Mouse (Mus musculus) forebrain, postnatal 0 days (tissue): ENCODE results near the gene Tmem184a. TPM values are rescaled to one million over a fixed set of nuclear protein-coding genes. Genes with fewer than 3 reads are reported as not detected.

Source experiments
- ATAC-seq: fragments of 200-750 bp; cut with Nextera tagmentation; 2 replicates; pipeline ENCODE4 v1.8.0; 2017; ENCODE audit warnings: mild to moderate bottlenecking, moderate library complexity
- DNase-seq: peaks from one replicate; pipeline ENCODE4 v3.0.0-alpha.2; 2015
- H3K27ac ChIP-seq: fragments of 300-500 bp; sonication (generic); 2 replicates; pipeline ENCODE4 v1.5.1; 2014; ENCODE audit warnings: low read depth, mild to moderate bottlenecking, antibody characterized with exemption, low read length, moderate library complexity, mixed read lengths
- H3K27me3 ChIP-seq: fragments of 300-500 bp; sonication (generic); 2 replicates; pipeline ENCODE4 v1.6.1; 2014; ENCODE audit warnings: mild to moderate bottlenecking, low read length, mixed read lengths; ENCODE audit not compliant: insufficient read depth
- H3K36me3 ChIP-seq: fragments of 300-500 bp; sonication (generic); 2 replicates; pipeline ENCODE4 v1.6.1; 2014; ENCODE audit warnings: mild to moderate bottlenecking, moderate library complexity; ENCODE audit not compliant: insufficient read depth
- H3K4me1 ChIP-seq: fragments of 300-500 bp; sonication (generic); 2 replicates; pipeline ENCODE4 v1.6.1; 2014; ENCODE audit warnings: antibody characterized with exemption; ENCODE audit not compliant: insufficient read depth
- H3K4me2 ChIP-seq: fragments of 300-500 bp; sonication (generic); 2 replicates; pipeline ENCODE4 v1.6.1; 2014; ENCODE audit warnings: low read depth, mild to moderate bottlenecking, moderate library complexity
- H3K4me3 ChIP-seq: fragments of 300-500 bp; sonication (generic); 2 replicates; pipeline ENCODE4 v1.5.1; 2014; ENCODE audit warnings: low read depth, low read length, mixed read lengths
- H3K9ac ChIP-seq: fragments of 300-500 bp; sonication (generic); 2 replicates; pipeline ENCODE4 v1.6.1; 2014; ENCODE audit warnings: mild to moderate bottlenecking
- H3K9me3 ChIP-seq: fragments of 300-500 bp; sonication (generic); 2 replicates; pipeline ENCODE4 v1.6.1; 2016; ENCODE audit warnings: low read length
- CTCF ChIP-seq: sonication (generic); IDR thresholded peaks from 2 replicates; pipeline ENCODE4 v1.5.1; 2016; ENCODE audit warnings: antibody characterized with exemption, control low read depth, low read depth
- WGBS: fragments of 180-500 bp; shearing (Covaris S2); extraction: QIAGEN DNeasy Blood & Tissue Kit; methylation state at CpG from one replicate; pipeline ENCODE4 v1.1.7; 2014; 5-methylcytosine and 5-hydroxymethylcytosine counted together
- polyA plus RNA-seq: library from polyadenylated mRNA; unstranded; fragments of >200 nt; fragmentation: Nextera tagmentation; extraction: Ambion mirVana; gene quantifications from 2 replicates; pipeline ENCODE4 v1.2.1, GENCODE M21; 2015
- total RNA-seq: library from RNA; depleted of rRNA; stranded (reverse); fragments of >200 nt; gene quantifications from 2 replicates; pipeline ENCODE4 v1.2.3, GENCODE M21; 2014

The Tmem184a gene
- total and polyA plus RNA-seq, 2 experiments from 2014 or later: 0.10 to 0.12 TPM

DNA sequence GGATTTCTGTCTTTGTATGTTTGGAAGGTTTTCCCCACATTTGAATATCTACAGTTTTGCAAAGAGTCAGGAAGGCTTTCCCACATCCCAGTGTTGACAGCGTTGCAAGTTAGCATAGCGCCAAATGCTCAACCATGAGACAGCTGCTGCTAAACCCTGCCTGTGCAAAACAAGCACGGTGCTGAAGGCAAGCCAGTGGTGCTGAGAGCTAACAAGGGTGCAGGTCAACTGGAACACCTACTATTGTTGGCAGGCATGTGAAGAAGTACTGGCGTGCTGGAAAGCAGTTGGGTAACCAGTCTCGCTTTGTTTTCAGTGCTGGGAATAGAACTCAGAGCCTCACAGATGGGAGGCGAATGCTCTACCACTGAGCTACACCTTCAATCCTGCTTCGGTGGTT lies 16.0 kb upstream of the Tmem184a start:
- ATAC-seq: no peak
- Histone ChIP-seq H3K9me3 (no peaks in the 10 kb centered on the region), H3K27me3 (no peaks in the 10 kb centered on the region), H3K4me1 (no peaks in the 10 kb centered on the region), H3K9ac (no peak overlapping the region), H3K36me3 (no peaks in the 10 kb centered on the region), H3K4me3 (no peak overlapping the region), H3K27ac (no peak overlapping the region), H3K4me2 (no peak overlapping the region)
- WGBS: 79% methylated on average over 7 of the region's 7 CpGs
- TF ChIP-seq CTCF: no peak
- DNase-seq: no peak

DNA sequence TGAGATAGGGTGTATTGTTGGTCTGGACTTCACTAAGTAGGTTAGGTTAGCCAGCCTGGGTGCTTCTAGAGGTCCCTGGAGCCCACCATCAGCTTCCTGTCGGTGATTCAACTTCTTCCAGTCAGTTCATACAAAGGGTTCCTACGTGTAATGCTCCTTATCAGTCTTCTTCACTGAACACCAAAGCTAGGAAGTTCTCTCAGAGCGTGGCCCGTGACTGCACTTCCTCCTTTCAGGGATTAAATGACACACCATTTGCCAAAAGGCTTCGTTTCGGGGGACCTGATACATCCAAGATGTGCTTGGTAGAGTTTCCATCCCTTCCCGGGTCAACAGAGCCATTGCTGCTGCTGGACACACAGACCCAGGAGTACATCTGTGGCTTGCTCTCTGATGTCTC lies 12.4 kb upstream of the Tmem184a start:
- H3K4me2 ChIP-seq: no peak overlapping the region
- WGBS: 80% methylated on average over 7 of the region's 7 CpGs
- DNase-seq: no peak
- no peaks in the 10 kb centered on the region for H3K9me3 ChIP-seq
- ATAC-seq: no peak
- H3K4me1 ChIP-seq: no peaks in the 10 kb centered on the region
- no peaks in the 10 kb centered on the region for H3K27me3 ChIP-seq
- no peak for TF ChIP-seq CTCF
- H3K27ac ChIP-seq: no peak overlapping the region
- no peak overlapping the region for H3K9ac ChIP-seq
- no peak overlapping the region for H3K4me3 ChIP-seq
- no peaks in the 10 kb centered on the region for H3K36me3 ChIP-seq

DNA sequence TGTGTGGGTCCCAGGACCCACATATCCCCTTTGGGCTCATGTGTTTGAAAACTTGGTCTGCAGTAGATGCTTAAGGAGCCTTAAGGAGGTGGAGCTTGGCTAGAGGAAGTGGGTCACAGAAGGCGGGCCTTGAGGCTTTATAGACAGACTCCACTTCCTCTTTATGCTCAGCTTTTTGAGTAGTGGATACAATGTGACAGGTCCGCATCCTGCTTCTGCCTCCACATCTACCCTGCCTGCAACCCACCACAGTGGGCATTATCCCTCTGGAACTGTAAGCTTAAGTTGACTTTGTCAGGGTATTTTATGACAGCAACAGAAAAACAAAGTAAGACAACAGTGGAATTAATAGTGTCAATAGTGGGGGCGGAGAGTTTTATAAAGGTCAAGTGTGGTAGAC lies 11.0 kb upstream of the Tmem184a start:
- WGBS: 92% methylated on average over 3 of the region's 3 CpGs
- ATAC-seq: no peak
- TF ChIP-seq CTCF: no peak
- no peak overlapping the region for H3K4me3 ChIP-seq
- H3K4me2 ChIP-seq: no peak overlapping the region
- no peak overlapping the region for H3K27ac ChIP-seq
- no peak for DNase-seq
- no peaks in the 10 kb centered on the region for H3K9me3 ChIP-seq
- no peaks in the 10 kb centered on the region for H3K36me3 ChIP-seq
- H3K4me1 ChIP-seq: peaks cover 4% of the 10 kb centered on the region
- H3K9ac ChIP-seq: no peak overlapping the region
- no peaks in the 10 kb centered on the region for H3K27me3 ChIP-seq

DNA sequence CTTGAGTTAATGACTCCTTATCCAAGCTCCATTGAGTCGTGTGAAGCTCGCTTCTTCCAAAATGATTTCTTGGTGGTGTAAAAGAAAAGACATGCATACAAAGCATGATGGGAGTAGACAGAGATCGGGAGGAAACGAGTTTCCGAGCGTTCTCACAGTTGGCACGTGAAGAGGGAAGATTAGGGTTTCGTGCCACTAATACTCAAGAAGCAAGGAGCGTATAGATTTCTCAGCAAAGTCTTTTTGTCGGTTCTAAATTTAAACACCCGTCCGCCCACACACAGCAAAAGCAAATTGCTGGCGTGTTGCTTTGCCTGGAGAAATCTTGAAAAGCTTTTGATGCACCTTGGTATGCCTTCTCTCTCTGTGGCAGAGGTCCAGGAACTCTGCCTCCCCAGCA lies 9.7 kb upstream of the Tmem184a start:
- Histone ChIP-seq H3K36me3 (no peaks in the 10 kb centered on the region), H3K4me3 (no peak overlapping the region), H3K27ac (peak overlapping the region; percentile 41), H3K4me2 (no peak overlapping the region), H3K9me3 (no peaks in the 10 kb centered on the region), H3K9ac (no peak overlapping the region), H3K4me1 (peaks cover 11% of the 10 kb centered on the region), H3K27me3 (no peaks in the 10 kb centered on the region)
- peak; percentile 47 for DNase-seq
- 66% methylated on average over 13 of the region's 13 CpGs for WGBS
- no peak for TF ChIP-seq CTCF
- peak; percentile 32; the same call in 1 of the 2 replicates for ATAC-seq

GRCm38 (mm10) chr5:139827593-139827992 lies 7.9 kb upstream of the Tmem184a start:
- WGBS: 94% methylated on average over 1 of the region's 1 CpGs
- H3K27me3 ChIP-seq: no peaks in the 10 kb centered on the region
- peaks cover 13% of the 10 kb centered on the region for H3K36me3 ChIP-seq
- peak; percentile 57 for TF ChIP-seq CTCF
- H3K4me3 ChIP-seq: no peak overlapping the region
- H3K4me1 ChIP-seq: peaks cover 11% of the 10 kb centered on the region
- H3K4me2 ChIP-seq: no peak overlapping the region
- no peak for ATAC-seq
- no peak overlapping the region for H3K27ac ChIP-seq
- no peak overlapping the region for H3K9ac ChIP-seq
- no peak for DNase-seq
- H3K9me3 ChIP-seq: no peaks in the 10 kb centered on the region

GRCm38 (mm10) chr5:139826357-139827055 lies 6.8 kb upstream of the Tmem184a start, which contains the start of the genes Gm26938 and Psmg3:
Gm26938 (minus strand) TSS chr5:139826407.
Psmg3 (minus strand) TSS chr5:139826885.
- TF ChIP-seq CTCF: peak; percentile 5; the same call in 1 of the 2 replicates
- DNase-seq: peak; percentile 94
- H3K36me3 ChIP-seq: peaks cover 24% of the 10 kb centered on the region
- peak within 1 kb of the TSS; percentile 81 for H3K4me2 ChIP-seq
- no peaks in the 10 kb centered on the region for H3K27me3 ChIP-seq
- H3K27ac ChIP-seq: peak within 1 kb of the TSS; percentile 88
- WGBS: 1% methylated on average over 43 of the region's 43 CpGs
- H3K9ac ChIP-seq: peak within 1 kb of the TSS; percentile 81
- ATAC-seq: peak; percentile 92
- peaks cover 11% of the 10 kb centered on the region for H3K4me1 ChIP-seq
- peak within 1 kb of the TSS; percentile 79 for H3K4me3 ChIP-seq
- H3K9me3 ChIP-seq: no peaks in the 10 kb centered on the region

GRCm38 (mm10) chr5:139825947-139826346 lies 6.2 kb upstream of the Tmem184a start:
- 40% methylated on average over 11 of the region's 11 CpGs for WGBS
- DNase-seq: no peak
- peak overlapping the region; percentile 79 for H3K4me3 ChIP-seq

More at GRCm38 (mm10) chr5:139825947-139826346, 6.2 kb upstream of the Tmem184a start:
- H3K9ac ChIP-seq: peak overlapping the region; percentile 81
- peak overlapping the region; percentile 81 for H3K4me2 ChIP-seq
- TF ChIP-seq CTCF: no peak
- no peaks in the 10 kb centered on the region for H3K9me3 ChIP-seq
- no peaks in the 10 kb centered on the region for H3K27me3 ChIP-seq
- no peak for ATAC-seq
- H3K27ac ChIP-seq: peak overlapping the region; percentile 88
- H3K4me1 ChIP-seq: peaks cover 11% of the 10 kb centered on the region
- H3K36me3 ChIP-seq: peaks cover 28% of the 10 kb centered on the region
